Mouse (Mus musculus): ENCODE measurements around the gene Atp2b2.

Atp2b2 gene

GRCm38 (mm10) chr6:113799349-113799748, 243.1 kb downstream of the Atp2b2 start:
- in situ Hi-C loops (cut with MboI, MseI) = no loop called here

DNA sequence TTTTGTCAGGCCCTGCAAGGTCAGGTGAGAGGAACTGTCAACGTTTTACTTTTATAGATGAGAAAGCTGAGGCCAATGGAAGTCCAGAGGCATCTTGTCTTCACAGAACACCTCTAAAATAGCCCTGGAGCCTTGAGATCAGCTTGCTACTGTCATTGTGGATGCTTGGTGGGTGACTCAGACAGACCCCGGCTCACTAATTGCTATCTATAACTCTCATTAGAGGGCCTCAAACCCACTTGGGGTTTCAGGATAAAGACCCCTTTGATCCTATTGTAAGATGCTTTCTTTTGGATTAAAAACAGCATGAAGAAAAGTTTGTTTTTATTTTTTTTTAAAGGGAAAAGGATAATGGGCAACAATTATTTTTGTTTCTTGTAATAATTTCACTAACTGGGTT, 243.5 kb downstream of the Atp2b2 start:
- in situ Hi-C loops (cut with MboI, MseI) = no loop called here

- in situ Hi-C loops (cut with MboI, MseI) = no loop called here
These were observed 247.1 kb downstream of the Atp2b2 start for GRCm38 (mm10) chr6:113795241-113795702.

- in situ Hi-C loops (cut with MboI, MseI) = no loop called here
These were observed 250.0 kb downstream of the Atp2b2 start for GRCm38 (mm10) chr6:113792368-113792767.

- in situ Hi-C loops (cut with MboI, MseI) = no loop called here
These were observed 251.4 kb downstream of the Atp2b2 start for GRCm38 (mm10) chr6:113791012-113791411.

- in situ Hi-C loops (cut with MboI, MseI) = no loop called here
These were observed 254.9 kb downstream of the Atp2b2 start for GRCm38 (mm10) chr6:113787459-113787968.

DNA sequence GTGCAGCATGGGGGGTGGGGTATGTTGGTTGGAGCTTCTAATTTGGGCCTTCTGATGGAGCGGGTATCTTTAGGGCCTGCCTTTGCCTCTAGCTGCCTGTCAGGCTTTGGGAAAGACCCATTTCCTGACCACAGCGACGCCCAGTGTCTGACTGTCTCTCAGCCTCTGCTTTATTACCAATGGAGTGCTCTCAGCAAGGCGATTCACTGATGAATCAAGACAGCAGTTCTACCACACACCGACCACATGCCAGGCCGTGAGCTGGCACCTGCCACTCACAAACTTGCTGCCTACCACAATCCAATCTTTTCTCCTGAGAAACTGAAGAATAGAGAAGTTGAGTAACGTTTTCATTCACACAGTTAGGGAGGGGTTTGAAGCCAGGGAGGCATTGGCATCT, 256.8 kb downstream of the Atp2b2 start:
- in situ Hi-C loops (cut with MboI, MseI) = no loop called here

DNA sequence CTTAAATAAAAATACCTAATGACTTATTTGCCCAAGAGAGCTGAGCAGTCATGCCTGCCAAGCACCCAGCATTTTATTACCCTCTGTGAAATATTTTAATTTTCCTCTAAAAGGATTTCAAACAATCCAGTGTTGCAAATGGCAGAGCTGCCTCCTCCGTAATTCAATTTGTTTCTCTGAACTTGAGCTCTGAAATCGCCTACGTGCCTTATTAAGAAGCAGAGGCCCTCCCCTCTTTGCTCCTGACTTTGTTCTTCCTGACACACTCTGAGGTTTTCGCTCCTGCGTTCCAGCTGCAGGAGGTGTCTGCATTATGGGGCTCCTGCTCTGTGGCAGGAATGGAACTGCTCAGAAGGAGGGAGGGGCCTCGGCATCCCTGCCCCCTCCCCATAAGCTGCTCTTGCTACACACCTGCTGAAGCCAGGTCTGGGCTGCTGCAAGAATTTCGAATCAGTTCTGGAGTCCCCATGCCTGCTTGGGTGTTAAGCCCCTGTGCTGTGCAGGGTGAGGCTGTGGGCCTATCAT, 264.1 kb downstream of the Atp2b2 start:
- in situ Hi-C loops (cut with MboI, MseI) = no loop called here

- in situ Hi-C loops (cut with MboI, MseI) = no loop called here
These were observed 273.6 kb downstream of the Atp2b2 start for GRCm38 (mm10) chr6:113768804-113769203.

DNA sequence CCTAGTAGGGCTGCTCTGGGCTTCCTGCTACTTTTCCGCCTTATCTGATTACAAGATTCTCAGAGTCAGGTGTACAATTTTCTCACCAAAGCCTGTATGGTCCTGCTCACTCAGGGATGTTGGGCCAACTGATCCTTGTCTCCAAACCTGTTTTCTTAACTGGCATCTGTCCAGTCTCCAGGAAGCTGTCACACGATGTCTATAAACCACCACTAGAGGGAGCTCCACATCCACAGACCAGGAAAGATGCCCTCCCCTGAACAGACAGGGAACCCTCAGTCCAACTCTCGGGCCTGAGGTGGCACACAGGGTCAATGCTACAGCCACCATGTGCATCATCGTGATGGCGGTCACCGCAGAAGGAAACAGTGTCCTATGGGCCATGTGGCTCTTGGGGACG, 280.8 kb downstream of the Atp2b2 start:
- in situ Hi-C loops (cut with MboI, MseI) = loop anchor here (5.0 kb wide), 1 partner anchor 311 kb away; no protein-coding TSS in a partner anchor

GRCm38 (mm10) chr6:113749119-113749685, 293.2 kb downstream of the Atp2b2 start:
- in situ Hi-C loops (cut with MboI, MseI) = no loop called here

GRCm38 (mm10) chr6:113748351-113748750, 294.1 kb downstream of the Atp2b2 start:
- in situ Hi-C loops (cut with MboI, MseI) = no loop called here

GRCm38 (mm10) chr6:113747284-113747683, 295.1 kb downstream of the Atp2b2 start:
- in situ Hi-C loops (cut with MboI, MseI) = no loop called here

- in situ Hi-C loops (cut with MboI, MseI) = no loop called here
These were observed 297.3 kb downstream of the Atp2b2 start for GRCm38 (mm10) chr6:113745117-113745516.

- in situ Hi-C loops (cut with MboI, MseI) = no loop called here
These were observed 299.3 kb downstream of the Atp2b2 start for GRCm38 (mm10) chr6:113743111-113743510.

- in situ Hi-C loops (cut with MboI, MseI) = no loop called here
These were observed 300.1 kb downstream of the Atp2b2 start for GRCm38 (mm10) chr6:113742321-113742720.

DNA sequence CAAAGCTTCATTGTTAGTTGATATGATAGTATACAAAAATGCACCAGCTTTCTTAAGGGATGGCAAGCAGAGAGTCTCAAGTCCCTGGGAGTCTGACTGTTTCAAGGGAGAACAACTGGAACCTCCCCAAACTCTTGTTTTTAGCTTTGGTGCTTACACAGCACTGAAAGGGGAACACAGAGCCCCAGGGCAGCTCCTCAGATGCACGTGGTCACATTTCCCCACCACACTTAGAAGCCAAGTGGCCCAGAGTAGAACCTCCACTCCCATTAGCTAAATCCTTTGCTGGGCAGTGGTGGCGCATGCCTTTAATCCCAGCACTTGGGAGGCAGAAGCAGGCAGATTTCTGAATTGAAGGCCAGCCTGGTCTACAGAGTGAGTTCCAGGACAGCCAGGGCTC, 301.0 kb downstream of the Atp2b2 start:
- in situ Hi-C loops (cut with MboI, MseI) = no loop called here

DNA sequence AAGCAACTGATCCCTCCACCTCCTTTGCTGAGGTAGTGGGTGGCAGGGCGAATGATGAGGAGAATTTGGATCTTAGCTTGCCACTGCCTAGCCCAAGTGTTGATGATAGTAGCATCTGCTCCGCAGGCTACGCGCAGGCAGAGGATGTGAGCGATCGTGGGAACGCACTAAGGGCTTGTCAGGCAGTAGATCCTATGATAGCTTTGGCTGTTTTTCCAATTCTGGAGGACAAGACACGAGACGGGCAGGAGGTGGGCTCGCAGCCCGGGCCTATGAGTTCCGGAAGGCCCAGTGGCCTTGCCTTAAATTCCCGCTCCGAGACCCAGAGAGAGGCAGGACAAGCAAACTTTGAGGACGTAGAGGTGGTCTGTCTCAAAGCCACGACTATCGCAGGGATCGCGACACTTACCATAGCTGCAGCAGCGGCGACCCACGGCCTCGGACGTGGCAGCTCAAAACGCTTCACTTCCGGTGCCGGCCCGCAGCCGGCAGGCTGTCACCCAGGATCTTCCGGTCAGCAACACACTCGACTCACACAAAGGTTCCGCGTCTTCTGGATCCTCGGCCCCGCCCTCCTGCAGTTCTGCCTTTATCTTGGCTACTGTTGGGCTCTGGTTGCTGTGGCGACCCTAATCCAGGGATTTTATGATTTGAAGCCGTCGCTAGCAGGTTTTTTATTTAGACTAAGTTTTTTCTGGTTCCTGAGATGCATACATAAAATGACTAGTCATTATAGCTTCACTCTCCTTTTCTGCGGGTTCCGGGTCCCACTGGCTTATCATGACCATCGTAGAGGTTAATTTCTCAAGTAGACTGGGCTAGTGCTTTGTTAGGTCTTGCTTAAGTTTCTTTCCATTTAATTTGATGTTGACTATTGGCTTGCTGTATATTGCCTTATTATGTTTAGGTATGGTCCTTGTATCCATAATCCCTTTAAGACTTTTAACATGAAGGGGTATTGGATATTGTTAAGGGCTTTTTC, 301.9 kb downstream of the Atp2b2 start, which contains the start of gene Sec13:
Gene Sec13 (minus strand): TSS at position 508 of the 982 bp plus-strand sequence.
- in situ Hi-C loops (cut with MboI, MseI) = no loop called here

- in situ Hi-C loops (cut with MboI, MseI) = no loop called here
These were observed 304.9 kb downstream of the Atp2b2 start for GRCm38 (mm10) chr6:113737318-113738046.

DNA sequence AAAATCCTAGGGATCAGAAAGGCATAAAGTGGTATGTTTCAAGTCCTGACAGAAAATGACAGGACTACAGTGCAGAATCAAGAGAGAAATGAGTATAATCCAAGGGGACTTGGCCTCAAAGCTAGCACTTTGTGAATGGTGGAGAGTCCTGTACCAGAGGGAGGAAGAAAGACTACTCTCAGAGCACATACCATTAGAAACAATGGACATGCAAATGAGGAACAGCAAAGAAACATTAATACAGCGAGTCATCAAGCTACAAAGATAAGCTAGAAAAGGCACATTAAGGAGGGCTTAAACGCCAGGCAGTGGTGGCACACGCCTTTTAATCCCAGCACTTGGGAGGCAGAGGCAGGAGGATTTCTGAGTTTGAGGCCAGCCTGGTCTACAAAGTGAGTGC, 311.1 kb downstream of the Atp2b2 start:
- in situ Hi-C loops (cut with MboI, MseI) = no loop called here

DNA sequence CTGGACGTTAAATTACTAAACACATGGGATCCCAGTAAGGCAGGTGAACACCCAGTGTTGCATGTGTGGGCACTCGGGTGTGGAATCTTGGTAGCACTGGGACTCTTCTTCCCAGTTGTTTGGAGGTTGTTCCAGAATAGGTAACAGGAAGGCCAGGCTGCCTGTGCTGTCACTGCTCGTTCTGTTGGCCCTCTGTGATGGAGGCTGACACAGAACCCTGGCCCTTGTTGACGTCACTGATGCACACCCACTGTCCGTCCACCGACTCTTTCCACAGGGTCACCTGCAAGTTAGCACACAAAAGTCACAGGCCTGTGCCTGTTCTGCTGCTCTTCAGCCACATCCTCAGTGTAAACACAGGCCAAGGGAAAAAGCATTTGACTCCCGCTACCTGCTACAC, 314.2 kb downstream of the Atp2b2 start:
- in situ Hi-C loops (cut with MboI, MseI) = no loop called here

DNA sequence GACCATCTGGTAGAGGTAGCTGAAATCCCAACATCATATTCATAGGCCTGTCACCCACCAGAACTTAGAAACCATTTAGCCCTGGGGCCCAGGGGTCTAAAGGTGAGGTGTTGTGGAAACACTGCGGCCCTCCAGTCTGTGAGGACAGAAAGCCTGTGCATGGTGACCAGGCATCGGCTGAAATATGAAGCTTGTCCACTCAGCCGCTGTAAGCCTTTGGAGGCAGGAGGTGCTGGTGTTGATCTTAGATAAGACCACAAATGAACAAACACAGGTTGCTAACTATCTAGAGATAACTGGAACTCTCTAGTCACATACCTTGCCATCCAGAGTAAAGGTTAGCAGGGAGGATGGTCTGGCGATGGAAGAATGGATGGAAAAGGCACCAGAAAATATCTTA, 321.4 kb downstream of the Atp2b2 start:
- in situ Hi-C loops (cut with MboI, MseI) = no loop called here

Measured in regulatory T cell (primary cell).